ENCODE assay signal across 9 mouse cellular contexts in genomic region chr8:92828251-92828743, GRCm38 (mm10). TPM values are rescaled to one million over a fixed set of nuclear protein-coding genes. Genes with fewer than 3 reads are reported as not detected.
A peak's percentile ranks its signal among the peaks of the same experiment; 100 is the strongest.
DNase-seq lines count a peak whose midpoint lies in the region; ATAC-seq lines count a peak whose summit lies in the region.
"Had no signal": no experiment of that assay in that cellular context is flagged by ENCODE, and none has a peak within 500 bp of the region (broad histone marks: within the 10 kb centered on the region; RNA-seq: fewer than 3 reads in every experiment).

No protein-coding gene starts in this region.

- ATAC-seq in frontal cortex, adult (ENCODE audit: low TSS enrichment), result no peak
- peak; percentile 89 for ATAC-seq in hindbrain, embryonic 15.5 days (ENCODE audit: low FRiP score, low read depth)

- peak overlapping the region; percentile 93 for H3K4me2 ChIP-seq in hindbrain, embryonic 15.5 days

- H3K27ac ChIP-seq in brown adipose tissue, adult 24 weeks (replicated peaks; ENCODE audit: low read depth, low read length), result no peak overlapping the region
- no peak overlapping the region for H3K27ac ChIP-seq in hindbrain, embryonic 15.5 days (replicated peaks)
- H3K27ac ChIP-seq: liver, embryonic 14.5 days had no signal

- H3K4me1 ChIP-seq in brown adipose tissue, adult 24 weeks (ENCODE audit: control insufficient read depth, insufficient read depth, insufficient read length, low read length), result no peaks in the 10 kb centered on the region
- peaks cover 17% of the 10 kb centered on the region for H3K4me1 ChIP-seq in hindbrain, embryonic 15.5 days (replicated peaks)

- WGBS in hindbrain, embryonic 15.5 days, result 40% methylated on average over 15 of the region's 15 CpGs

- H3K9me3 ChIP-seq in hindbrain, embryonic 15.5 days, result no peaks in the 10 kb centered on the region

- H3K4me3 ChIP-seq in brown adipose tissue, adult 24 weeks (ENCODE audit: insufficient read depth, low read depth, low read length), result peak overlapping the region; percentile 17
- 0 out of 2 replicates have a peak overlapping the region, but pooled peaks have one; percentile 47 for H3K4me3 ChIP-seq in hindbrain, embryonic 15.5 days

- H3K9ac ChIP-seq in hindbrain, embryonic 15.5 days, result no peak overlapping the region
- H3K9ac ChIP-seq: liver, embryonic 14.5 days had no signal

- peak; percentile 24 to 53 for DNase-seq in frontal cortex, postnatal 14 days (ENCODE audit: low spot score in 2 of 2)
- peak; percentile 75 for DNase-seq in gastrocnemius, postnatal 10 days
- DNase-seq in lung, postnatal 4 days, result peak; percentile 69 to 86
- peak; percentile 75 for DNase-seq in testis, postnatal 10 days (ENCODE audit: low spot score)
- DNase-seq in T-cell, adult 2 months (ENCODE audit: low spot score), result no peak

- no peaks in the 10 kb centered on the region for H3K36me3 ChIP-seq in hindbrain, embryonic 15.5 days

- peaks cover 19% of the 10 kb centered on the region for H3K27me3 ChIP-seq in hindbrain, embryonic 15.5 days

RNA-seq across cellular contexts. Expression of gene Mmp2, which starts 1.2 kb away (rescaled TPM):
- 27.7 and 35.5 TPM in 2 replicates for polyA plus RNA-seq in brown adipose tissue, adult 24 weeks (2012; ENCODE audit: insufficient read depth, insufficient read length, missing spikeins)
- 100 to 1,000 TPM; 202 to 254 TPM for total RNA-seq in gastrocnemius, postnatal 10 days (2021)
- 23.7 and 26.2 TPM in 2 replicates for polyA plus RNA-seq in hindbrain, embryonic 15.5 days (2015; fragmentation: Nextera tagmentation; extraction: Ambion mirVana)

RNA-seq across cellular contexts. Expression of gene Lpcat2, which starts 26.8 kb away (rescaled TPM):
- polyA plus RNA-seq in brown adipose tissue, adult 24 weeks (2012; ENCODE audit: insufficient read depth, insufficient read length, missing spikeins), result 0.92 and 1.4 TPM in 2 replicates
- 1 to 10 TPM; 1.4 to 2.0 TPM for total RNA-seq in gastrocnemius, postnatal 10 days (2021)
- 9.9 and 11.4 TPM in 2 replicates for polyA plus RNA-seq in hindbrain, embryonic 15.5 days (2015; fragmentation: Nextera tagmentation; extraction: Ambion mirVana)
